Mouse (Mus musculus): ENCODE data around the gene Srd5a1.
A peak's percentile ranks its signal among the peaks of the same experiment; 100 is the strongest.
"Not testable (repeated sequence)": the region's sequence is repeated elsewhere in the genome, so short reads cannot be mapped to it uniquely, and the experiment has no call there.

Srd5a1 gene

DNA sequence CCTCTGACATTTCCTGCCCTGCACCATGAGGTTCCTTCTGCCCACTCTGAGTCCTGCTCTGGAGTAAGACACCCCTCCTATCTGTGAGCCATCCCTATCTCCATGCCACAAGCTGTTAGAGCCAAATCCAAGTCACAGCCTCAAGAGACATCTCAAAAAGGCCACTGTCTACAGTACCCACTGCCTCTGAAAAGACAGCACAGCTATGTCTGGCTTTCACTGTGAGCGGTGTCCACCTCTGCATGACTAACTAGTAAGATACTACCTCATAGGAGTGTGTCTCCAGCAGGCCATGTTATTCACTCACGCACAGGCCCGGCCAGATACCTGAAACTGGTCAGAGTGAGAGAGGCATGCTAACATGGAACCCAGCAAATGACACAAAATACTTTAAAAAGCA, 16.7 kb upstream of the Srd5a1 start:
- peak in 1 of 2 experiments; percentile 6 for DNase-seq (ENCODE audit: low spot score in 2 of 2)

- no peak for DNase-seq (ENCODE audit: low spot score in 2 of 2)
These were observed 13.3 kb upstream of the Srd5a1 start for GRCm38 (mm10) chr13:69624510-69624909.

DNA sequence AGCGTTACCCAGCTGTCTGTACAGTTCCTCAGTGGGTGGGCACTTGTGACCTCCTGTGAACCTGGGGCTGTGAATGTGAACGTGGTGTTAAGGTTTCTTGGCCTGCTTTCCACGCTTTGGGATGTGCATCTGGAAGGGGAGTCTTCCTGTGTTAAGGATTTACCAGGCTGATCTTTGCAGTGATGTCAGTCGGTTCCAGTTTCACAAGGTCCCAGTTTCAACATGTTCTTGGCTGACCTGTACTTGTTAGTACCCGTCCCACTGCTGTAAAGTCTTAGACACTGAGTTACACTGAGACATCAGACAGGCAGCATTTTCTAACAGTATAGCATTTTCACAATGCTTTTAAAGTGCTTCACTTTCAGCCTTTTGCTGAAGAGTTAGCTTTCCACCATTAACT, 12.6 kb upstream of the Srd5a1 start:
- no peak for DNase-seq (ENCODE audit: low spot score in 2 of 2)

- DNase-seq (ENCODE audit: low spot score in 2 of 2): no peak
These were observed 5.5 kb upstream of the Srd5a1 start for GRCm38 (mm10) chr13:69616716-69617115.

- DNase-seq (ENCODE audit: low spot score in 2 of 2): no peak
These were observed 918 bp upstream of the Srd5a1 start for GRCm38 (mm10) chr13:69612175-69612544.

DNA sequence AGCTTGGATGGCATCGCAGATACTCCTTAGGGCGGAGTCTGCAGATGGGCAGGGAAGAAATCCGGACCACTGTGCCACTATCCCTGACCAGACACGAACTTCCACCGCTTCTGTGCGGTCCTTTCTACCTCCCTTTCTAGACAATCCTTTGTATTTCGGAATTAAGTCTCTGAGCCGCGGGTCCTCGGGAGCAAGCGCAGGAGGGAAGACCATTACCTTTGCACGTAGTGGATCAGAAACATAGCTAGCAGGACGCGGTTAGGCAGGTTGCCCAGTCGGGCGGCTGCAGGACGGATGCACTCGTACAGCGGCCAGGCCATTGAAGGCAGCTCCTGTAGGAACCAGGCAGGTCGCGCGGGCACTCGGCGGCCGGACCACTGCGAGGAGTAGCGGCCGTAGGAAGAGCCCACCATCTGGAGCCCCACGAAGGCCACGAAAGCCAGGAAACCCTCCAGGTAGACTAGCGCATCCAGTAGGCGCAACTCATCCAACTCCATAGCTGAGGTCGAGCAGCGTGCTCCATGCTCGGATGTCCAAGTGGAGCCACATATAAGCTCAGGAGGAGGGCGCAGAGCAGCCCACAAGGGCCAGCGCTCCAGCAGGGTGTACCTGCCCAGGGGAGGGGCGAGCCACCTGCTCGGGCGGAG, 368 bp downstream of the Srd5a1 start:
- peak; percentile 70 to 77 for DNase-seq (ENCODE audit: low spot score in 2 of 2)

GRCm38 (mm10) chr13:69608734-69609133, 2.5 kb downstream of the Srd5a1 start:
- no peak for DNase-seq (ENCODE audit: low spot score in 2 of 2)

- DNase-seq (ENCODE audit: low spot score in 2 of 2): no peak
These were observed 6.6 kb downstream of the Srd5a1 start for GRCm38 (mm10) chr13:69604670-69605069.

GRCm38 (mm10) chr13:69601321-69601720, 9.9 kb downstream of the Srd5a1 start:
- DNase-seq (ENCODE audit: low spot score in 2 of 2): no peak

DNA sequence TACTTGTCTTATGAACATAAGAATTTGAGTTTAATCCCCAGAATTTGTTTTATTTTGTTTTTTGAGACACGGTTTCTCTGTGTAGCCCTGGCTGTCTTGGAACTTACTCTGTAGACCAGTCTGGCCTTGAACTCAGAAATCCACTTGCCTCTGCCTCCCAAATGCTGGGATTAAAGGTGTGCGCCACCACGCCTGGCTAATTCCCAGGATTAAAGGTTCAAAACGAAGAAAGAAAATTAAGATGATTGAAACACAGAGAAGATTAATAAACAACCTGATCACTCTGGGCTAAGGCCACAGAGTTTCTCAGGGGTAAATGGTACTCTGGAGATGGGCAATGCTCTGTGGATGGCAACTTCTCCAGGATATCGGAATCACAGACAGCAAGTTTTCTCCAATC, 10.4 kb downstream of the Srd5a1 start:
- DNase-seq (ENCODE audit: low spot score in 2 of 2): not testable (repeated sequence)

DNA sequence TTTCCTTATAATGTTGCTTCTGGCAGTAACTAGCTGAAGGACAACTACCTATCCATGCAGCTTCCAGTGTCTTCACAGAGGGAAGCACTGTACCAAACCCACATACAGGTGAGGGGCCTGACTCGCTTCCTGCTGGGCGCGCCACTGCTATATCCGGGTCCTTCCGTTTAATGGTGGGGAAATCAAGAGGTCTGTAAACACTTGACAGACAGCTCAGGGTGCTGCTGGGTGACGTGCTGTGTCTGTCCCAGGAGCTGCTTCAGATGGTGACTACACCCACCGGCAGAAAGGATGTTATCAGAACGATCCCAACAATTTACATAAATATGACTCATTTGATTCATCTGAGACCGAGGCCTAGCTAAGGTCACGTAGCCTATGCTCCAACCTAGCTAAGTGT, 12.4 kb downstream of the Srd5a1 start:
- no peak for DNase-seq (ENCODE audit: low spot score in 2 of 2)

DNA sequence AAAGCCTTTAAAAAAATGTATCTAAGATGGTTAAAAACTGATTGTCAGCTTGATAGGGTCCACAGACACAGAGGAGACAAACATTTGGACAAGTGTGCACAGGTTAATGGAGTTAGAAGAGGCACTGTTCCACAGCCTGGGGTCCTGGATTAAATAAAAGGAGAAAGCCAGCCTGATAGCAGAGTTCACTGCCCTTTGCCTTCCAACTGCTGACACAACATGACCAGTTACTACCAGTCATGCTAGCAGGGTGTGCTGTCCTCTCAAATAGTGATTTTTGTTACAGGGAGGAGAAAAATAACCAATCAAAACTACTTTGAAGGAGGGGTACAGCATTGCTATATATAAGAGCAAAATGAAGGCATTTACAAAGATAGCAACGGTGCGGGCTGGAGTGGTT, 14.7 kb downstream of the Srd5a1 start:
- no peak for DNase-seq (ENCODE audit: low spot score in 2 of 2)

DNA sequence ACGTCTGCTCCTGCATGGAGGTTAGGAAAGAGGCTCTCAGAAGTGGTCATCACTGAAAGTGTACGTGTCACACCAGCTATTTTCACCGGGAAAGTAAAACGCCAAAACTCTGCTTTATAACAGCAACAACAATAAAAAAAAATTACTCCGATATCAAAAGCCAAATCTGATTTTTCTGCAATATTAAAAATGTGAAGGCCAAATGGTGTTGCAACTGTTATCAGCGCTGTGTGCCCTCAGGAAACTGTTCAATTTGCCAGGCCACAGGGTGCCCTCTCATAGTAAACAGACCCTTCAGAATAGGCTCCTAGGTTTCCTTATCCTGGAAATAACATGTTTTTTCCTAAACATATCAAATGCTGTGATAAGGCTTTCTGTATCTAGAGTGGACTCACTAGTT, 15.3 kb downstream of the Srd5a1 start:
- DNase-seq (ENCODE audit: low spot score in 2 of 2): no peak

DNA sequence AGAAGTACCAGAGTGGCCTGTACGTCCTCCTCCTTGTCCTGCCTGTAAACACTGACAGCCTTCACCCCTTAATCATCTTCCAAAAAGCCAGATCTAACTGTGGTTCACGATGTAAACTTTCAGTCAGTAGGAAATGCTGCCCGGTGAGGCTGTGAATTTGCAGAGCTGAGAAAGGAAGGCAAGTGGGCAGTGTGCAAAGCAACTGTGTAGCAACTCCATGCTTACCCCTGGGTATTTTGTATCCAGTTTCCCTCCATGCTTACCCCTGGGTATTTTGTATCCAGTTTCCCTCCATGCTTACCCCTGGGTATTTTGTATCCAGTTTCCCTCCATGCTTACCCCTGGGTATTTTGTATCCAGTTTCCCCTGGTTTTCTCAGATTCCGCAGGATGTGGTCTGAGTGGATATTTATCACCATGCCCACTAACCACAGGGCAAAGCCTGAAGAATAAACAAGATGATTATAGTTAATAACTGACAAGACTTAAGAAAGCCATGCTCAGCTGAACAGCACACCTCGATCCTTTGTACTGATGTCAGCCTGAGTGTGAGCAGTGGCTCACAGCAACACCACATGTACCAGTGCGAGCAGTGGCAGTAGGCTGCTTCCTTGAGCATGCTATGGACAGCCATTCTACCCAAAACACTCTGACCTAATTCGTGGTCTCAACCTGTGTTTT, 16.5 kb downstream of the Srd5a1 start:
- no peak for DNase-seq (ENCODE audit: low spot score in 2 of 2)

- DNase-seq (ENCODE audit: low spot score in 2 of 2): no peak
These were observed 17.8 kb downstream of the Srd5a1 start for GRCm38 (mm10) chr13:69593453-69593852.

- no peak for DNase-seq (ENCODE audit: low spot score in 2 of 2)
These were observed 19.0 kb downstream of the Srd5a1 start for GRCm38 (mm10) chr13:69592226-69592625.

DNA sequence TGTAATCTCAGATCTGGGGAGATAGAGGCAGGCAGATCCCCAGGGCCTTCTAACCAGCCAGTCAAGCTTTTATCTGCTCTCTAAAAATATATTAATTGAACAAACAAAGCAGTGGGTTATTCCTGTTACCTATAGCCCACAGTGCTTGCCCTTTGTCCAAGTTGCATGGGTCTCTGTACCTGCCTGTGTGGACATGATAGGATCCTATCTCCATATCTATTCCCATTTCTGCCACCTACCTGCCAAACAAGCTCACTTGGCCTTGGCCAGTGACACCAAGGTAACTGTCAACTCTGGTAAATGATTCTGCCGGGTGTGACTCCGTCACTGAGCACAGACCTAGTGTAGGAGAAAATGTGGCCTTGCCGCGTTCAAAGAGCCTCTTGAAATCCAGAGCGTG, 19.9 kb downstream of the Srd5a1 start:
- no peak for DNase-seq (ENCODE audit: low spot score in 2 of 2)

DNA sequence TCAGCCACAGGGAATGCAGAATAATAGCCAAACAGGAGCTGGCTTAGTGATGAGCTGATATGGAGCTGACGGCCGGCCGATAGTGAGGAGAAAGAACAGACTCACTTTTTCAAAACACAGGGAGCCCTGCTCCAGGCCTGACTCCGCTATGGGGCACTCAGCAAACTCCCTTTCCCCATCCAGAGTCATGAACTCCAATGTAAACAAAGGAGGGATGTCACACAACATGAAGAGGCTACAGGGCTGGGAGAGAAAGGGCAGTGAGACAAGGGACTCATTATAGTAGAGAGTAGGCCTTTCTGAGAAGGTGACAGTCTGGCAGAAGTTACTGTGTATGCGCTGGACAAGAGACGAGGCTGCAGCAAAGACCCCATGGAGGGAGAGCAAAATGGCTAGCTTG, 23.0 kb downstream of the Srd5a1 start:
- DNase-seq (ENCODE audit: low spot score in 2 of 2): no peak

DNA sequence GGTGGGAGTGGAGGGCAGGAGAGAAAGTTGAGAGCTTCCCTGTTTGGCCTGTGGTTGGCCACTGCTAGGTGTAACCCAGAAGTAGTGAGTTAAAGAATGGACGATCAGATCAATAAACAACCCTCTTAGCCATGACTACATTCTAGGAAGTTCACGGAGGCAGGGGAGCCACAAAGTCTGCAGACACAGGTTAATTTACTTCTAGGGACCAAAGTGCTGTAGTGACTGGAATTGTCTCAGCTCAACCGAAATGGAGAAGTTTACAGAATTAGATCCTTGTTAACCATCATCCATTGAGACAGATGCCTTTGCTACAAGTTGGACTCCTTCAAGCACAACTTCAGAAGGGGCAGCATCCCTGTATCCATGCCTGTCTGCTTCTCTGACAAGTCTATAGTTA, 23.4 kb downstream of the Srd5a1 start:
- no peak for DNase-seq (ENCODE audit: low spot score in 2 of 2)

DNA sequence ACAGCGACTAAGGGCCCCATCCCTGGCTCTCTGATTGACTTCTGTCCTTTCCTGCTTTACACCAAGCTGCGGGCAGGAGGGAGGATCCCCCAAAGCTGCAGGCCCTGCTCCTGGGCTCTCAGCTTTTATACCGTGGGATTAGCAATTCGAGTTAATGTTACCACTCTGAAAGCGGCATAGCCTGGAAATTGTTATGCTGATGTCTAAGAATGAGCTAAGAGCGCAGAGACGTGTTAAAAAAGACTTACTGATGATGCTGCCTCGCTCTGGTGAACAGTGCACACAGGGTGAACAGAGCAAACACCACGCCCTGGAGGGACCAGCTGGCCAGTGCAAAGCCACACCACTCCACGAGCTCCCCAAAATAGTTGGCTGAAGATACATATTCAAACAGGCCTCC, 24.9 kb downstream of the Srd5a1 start:
- peak in 1 of 2 experiments; percentile 43 for DNase-seq (ENCODE audit: low spot score in 2 of 2)

DNA sequence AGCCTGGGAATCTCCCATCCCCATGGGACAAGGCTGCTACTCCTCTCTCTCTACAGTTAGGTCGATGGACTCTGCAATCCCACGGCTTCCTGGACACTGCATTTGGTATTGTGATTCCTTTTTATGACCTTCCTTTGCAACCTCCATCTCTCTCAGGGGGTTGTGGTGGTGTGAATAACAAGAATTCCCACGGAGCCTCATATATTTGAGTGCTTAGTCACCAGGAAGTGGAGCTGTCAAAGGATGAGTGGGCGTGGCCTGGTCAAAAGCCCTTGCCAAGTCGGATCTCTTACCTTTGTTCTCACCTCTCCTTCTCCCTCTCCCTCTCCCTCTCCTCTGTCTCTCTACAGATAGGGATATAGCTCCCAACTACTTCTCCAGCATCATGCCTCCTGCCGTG, 25.4 kb downstream of the Srd5a1 start:
- DNase-seq (ENCODE audit: low spot score in 2 of 2): no peak

DNA sequence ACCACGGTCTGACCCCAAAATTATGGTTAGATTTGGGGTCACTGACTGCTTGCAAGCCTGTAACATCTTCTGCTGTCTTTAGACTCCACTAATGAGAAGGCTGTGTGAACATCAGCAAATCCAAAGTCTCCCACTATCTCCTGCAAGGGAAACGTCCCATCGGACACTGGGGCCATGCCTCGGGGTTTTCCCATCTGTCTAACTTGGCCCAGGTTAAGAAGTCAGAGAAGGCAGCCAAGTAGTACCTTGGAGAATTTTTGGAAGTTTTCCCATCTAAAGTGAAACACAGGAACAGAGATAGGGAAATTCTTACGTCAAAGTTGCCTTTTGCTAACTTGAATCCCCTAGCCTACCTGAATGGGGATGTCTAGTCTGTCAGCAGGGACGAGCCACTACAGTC, 27.7 kb downstream of the Srd5a1 start:
- no peak for DNase-seq (ENCODE audit: low spot score in 2 of 2)

- no peak for DNase-seq (ENCODE audit: low spot score in 2 of 2)
These were observed 28.8 kb downstream of the Srd5a1 start for GRCm38 (mm10) chr13:69582411-69582810.
